Mouse (Mus musculus): ENCODE results near the gene Fip1l1.

DNA sequence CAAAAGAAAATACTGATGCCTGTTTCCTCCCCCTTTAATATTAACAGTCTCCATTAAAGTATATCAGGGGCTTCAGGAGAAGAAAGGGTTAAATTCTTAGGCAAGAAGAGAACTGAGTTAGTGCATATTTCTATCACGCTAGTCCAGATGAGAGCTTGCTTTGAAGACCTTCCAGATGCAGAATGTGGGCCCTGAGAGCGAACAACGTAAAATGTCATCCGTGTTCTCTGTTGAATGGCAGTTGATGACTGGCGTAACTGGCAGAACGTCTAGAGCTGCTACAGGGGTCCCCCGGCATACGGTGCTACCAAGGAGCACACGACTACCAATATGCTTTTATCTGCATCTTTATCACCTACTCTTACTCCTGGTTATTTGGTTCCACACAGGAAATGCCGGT lies 67.1 kb downstream of the Fip1l1 start:
- TF ChIP-seq JUND (conservative IDR thresholded peaks at IDR 0.05; ENCODE audit: low read depth, low read length) = no peak
- TF ChIP-seq CTCF (conservative IDR thresholded peaks at IDR 0.05 in 1 of 2, IDR thresholded peaks at IDR 0.05 in 1 of 2; ENCODE audit: low read depth in 2 of 2, low read length in 2 of 2) = no peak
- no peak for TF ChIP-seq ZC3H11A (IDR thresholded peaks at IDR 0.05; ENCODE audit: low read depth, low read length)
- no peak for TF ChIP-seq BHLHE40 (IDR thresholded peaks at IDR 0.05; ENCODE audit: low read depth, low read length)
- no peak for TF ChIP-seq USF2 (conservative IDR thresholded peaks at IDR 0.05; ENCODE audit: low read depth, low read length)
- TF ChIP-seq POLR2A (IDR thresholded peaks at IDR 0.05; ENCODE audit: low read depth, low read length) = no peak
- TF ChIP-seq NELFE (IDR thresholded peaks at IDR 0.05; ENCODE audit: low read depth, low read length) = no peak
- TF ChIP-seq POLR2AphosphoS2 (IDR thresholded peaks at IDR 0.05; ENCODE audit: low read depth, low read length) = no peak
- TF ChIP-seq EP300 (IDR thresholded peaks at IDR 0.05; ENCODE audit: low read length) = no peak
- no peak for TF ChIP-seq ZNF384 (IDR thresholded peaks at IDR 0.05; ENCODE audit: low read depth, low read length)
